Comparison of ENCODE assay signal across 9 mouse cellular contexts in genomic region chr1:39361754-39362514, GRCm38 (mm10). TPM values are rescaled to one million over a fixed set of nuclear protein-coding genes. Genes with fewer than 3 reads are reported as not detected.
DNase-seq lines count a peak whose midpoint lies in the region; ATAC-seq lines count a peak whose summit lies in the region.
"Had no signal": no experiment of that assay in that cellular context is flagged by ENCODE, and none has a peak within 500 bp of the region (broad histone marks: within the 10 kb centered on the region; RNA-seq: fewer than 3 reads in every experiment).

No protein-coding gene starts in this region.

- intact Hi-C loops in heart, postnatal 14 days (cut with DNase I) = no loop called here
- intact Hi-C loops in left cerebral cortex, postnatal 14 days (cut with DNase I) = loop anchor here (10.0 kb wide), 1 partner anchor 467 kb away; the partner anchor contains the start of gene Chst10

- no peak for DNase-seq in heart, postnatal 14 days
- DNase-seq in ES-CJ7 (ENCODE audit: low read depth, low spot score) = peak; percentile 84
- no peak for DNase-seq in left cerebral cortex, postnatal 14 days (ENCODE audit: low spot score in 2 of 2)
- no peak for DNase-seq in natural killer cell, adult 2 months (ENCODE audit: low spot score in 2 of 2)

- H3K36me3 ChIP-seq in heart, embryonic 14.5 days (ENCODE audit: control insufficient read depth, insufficient read depth, low read length) = no peaks in the 10 kb centered on the region
- H3K36me3 ChIP-seq in forebrain, embryonic 16.5 days (ENCODE audit: control insufficient read depth, insufficient read depth) = no peaks in the 10 kb centered on the region
- no peaks in the 10 kb centered on the region for H3K36me3 ChIP-seq in liver, embryonic 15.5 days (replicated peaks)

- ATAC-seq in heart, embryonic 14.5 days (ENCODE audit: insufficient number of reproducible peaks, insufficient read depth, low FRiP score, low read depth) = no peak
- ATAC-seq in forebrain, embryonic 16.5 days = no peak
- peak; percentile 47 for ATAC-seq in liver, embryonic 15.5 days (ENCODE audit: insufficient read depth)
- ATAC-seq in megakaryocyte, adult 5-6 weeks (ENCODE audit: poor library complexity, severe bottlenecking) = no peak

- H3K4me1 ChIP-seq in heart, embryonic 14.5 days (ENCODE audit: control insufficient read depth in 2 of 2, insufficient read depth in 2 of 2, low read length in 2 of 2) = peaks cover 1 to 2% of the 10 kb centered on the region in 2 experiments; a peak in 2 of 4 replicates
- H3K4me1 ChIP-seq in forebrain, embryonic 16.5 days (replicated peaks; ENCODE audit: control insufficient read depth, insufficient read depth, low read length) = peaks cover 2% of the 10 kb centered on the region
- H3K4me1 ChIP-seq in liver, embryonic 15.5 days (replicated peaks) = peaks cover 23% of the 10 kb centered on the region

- WGBS in heart, embryonic 14.5 days = 25% methylated on average over 24 of the region's 24 CpGs
- WGBS in forebrain, embryonic 16.5 days = 35% methylated on average over 24 of the region's 24 CpGs
- WGBS in liver, embryonic 15.5 days (ENCODE audit: insufficient replicate concordance) = 42% methylated on average over 24 of the region's 24 CpGs

- no peaks in the 10 kb centered on the region for H3K27me3 ChIP-seq in heart, embryonic 14.5 days (ENCODE audit: control insufficient read depth, insufficient read depth, low read length)
- H3K27me3 ChIP-seq in forebrain, embryonic 16.5 days (replicated peaks; ENCODE audit: control insufficient read depth, insufficient read depth, low read length) = no peaks in the 10 kb centered on the region
- H3K27me3 ChIP-seq in liver, embryonic 15.5 days = peaks cover 9% of the 10 kb centered on the region; the same call in 1 of the 2 replicates

- peak overlapping the region; percentile 45; the same call in 1 of the 2 replicates for H3K9ac ChIP-seq in heart, embryonic 14.5 days (ENCODE audit: low read length)
- H3K9ac ChIP-seq in forebrain, embryonic 16.5 days (replicated peaks; ENCODE audit: low read depth, low read length) = 0 out of 2 replicates have a peak overlapping the region, but pooled peaks have one; percentile 2
- no peak overlapping the region for H3K9ac ChIP-seq in liver, embryonic 15.5 days

- no peak overlapping the region for H3K27ac ChIP-seq in heart, embryonic 14.5 days (replicated peaks in 1 of 2; ENCODE audit: control insufficient read depth in 1 of 2, insufficient read depth in 1 of 2, low read depth in 2 of 2, low read length in 2 of 2)
- H3K27ac ChIP-seq in forebrain, embryonic 16.5 days (ENCODE audit: low read length) = no peak overlapping the region
- no peak overlapping the region for H3K27ac ChIP-seq in liver, embryonic 15.5 days (replicated peaks)

- peak overlapping the region; percentile 22 to 24 for H3K4me3 ChIP-seq in heart, embryonic 14.5 days (ENCODE audit: control insufficient read depth in 1 of 2, insufficient read depth in 1 of 2, low read depth in 1 of 2, low read length in 2 of 2)
- peak overlapping the region; percentile 10; the same call in 1 of the 2 replicates for H3K4me3 ChIP-seq in forebrain, embryonic 16.5 days (replicated peaks; ENCODE audit: low read length)
- H3K4me3 ChIP-seq in liver, embryonic 15.5 days (replicated peaks) = no peak overlapping the region
- H3K4me3 ChIP-seq: myocyte had no signal

- H3K4me2 ChIP-seq in heart, embryonic 14.5 days (ENCODE audit: low read length) = peak overlapping the region; percentile 61
- H3K4me2 ChIP-seq in forebrain, embryonic 16.5 days (ENCODE audit: low read length) = peak overlapping the region; percentile 39
- H3K4me2 ChIP-seq in liver, embryonic 15.5 days = peak overlapping the region; percentile 41

- no peaks in the 10 kb centered on the region for H3K9me3 ChIP-seq in heart, embryonic 14.5 days (ENCODE audit: control insufficient read depth, low read length)
- H3K9me3 ChIP-seq in forebrain, embryonic 16.5 days (ENCODE audit: control insufficient read depth, low read length) = no peaks in the 10 kb centered on the region
- no peaks in the 10 kb centered on the region for H3K9me3 ChIP-seq in liver, embryonic 15.5 days (replicated peaks)

RNA-seq across cellular contexts. Expression of gene Rpl31, which starts 5.7 kb away (rescaled TPM):
- 441 and 528 TPM in 2 replicates for polyA plus RNA-seq in heart, embryonic 14.5 days (2014; fragmentation: Nextera tagmentation; extraction: Ambion mirVana)
- 100 to 1,000 TPM; 494 to 584 TPM for total RNA-seq in heart, postnatal 14 days (2021)
- 288 and 293 TPM in 2 replicates for polyA plus RNA-seq in forebrain, embryonic 16.5 days (2015; fragmentation: Nextera tagmentation; extraction: Ambion mirVana)
- 238 and 288 TPM in 2 replicates for polyA plus RNA-seq in liver, embryonic 15.5 days (2015; fragmentation: Nextera tagmentation; extraction: Ambion mirVana)
- 100 to 1,000 TPM; 398 to 437 TPM for total RNA-seq in left cerebral cortex, postnatal 14 days (2021)
- 1,504 and 1,608 TPM in 2 replicates for total RNA-seq in megakaryocyte, adult 5-6 weeks (2015)
- 446 and 454 TPM in 2 replicates for total RNA-seq in megakaryocyte, adult 5-6 weeks (2017)
